Mouse (Mus musculus): ENCODE results near the gene Shisa3. TPM values are rescaled to one million over a fixed set of nuclear protein-coding genes. Genes with fewer than 3 reads are reported as not detected.

Gene Shisa3
- polyA plus RNA-seq, 1 experiment from 2014 or later, result 4.8 TPM

DNA sequence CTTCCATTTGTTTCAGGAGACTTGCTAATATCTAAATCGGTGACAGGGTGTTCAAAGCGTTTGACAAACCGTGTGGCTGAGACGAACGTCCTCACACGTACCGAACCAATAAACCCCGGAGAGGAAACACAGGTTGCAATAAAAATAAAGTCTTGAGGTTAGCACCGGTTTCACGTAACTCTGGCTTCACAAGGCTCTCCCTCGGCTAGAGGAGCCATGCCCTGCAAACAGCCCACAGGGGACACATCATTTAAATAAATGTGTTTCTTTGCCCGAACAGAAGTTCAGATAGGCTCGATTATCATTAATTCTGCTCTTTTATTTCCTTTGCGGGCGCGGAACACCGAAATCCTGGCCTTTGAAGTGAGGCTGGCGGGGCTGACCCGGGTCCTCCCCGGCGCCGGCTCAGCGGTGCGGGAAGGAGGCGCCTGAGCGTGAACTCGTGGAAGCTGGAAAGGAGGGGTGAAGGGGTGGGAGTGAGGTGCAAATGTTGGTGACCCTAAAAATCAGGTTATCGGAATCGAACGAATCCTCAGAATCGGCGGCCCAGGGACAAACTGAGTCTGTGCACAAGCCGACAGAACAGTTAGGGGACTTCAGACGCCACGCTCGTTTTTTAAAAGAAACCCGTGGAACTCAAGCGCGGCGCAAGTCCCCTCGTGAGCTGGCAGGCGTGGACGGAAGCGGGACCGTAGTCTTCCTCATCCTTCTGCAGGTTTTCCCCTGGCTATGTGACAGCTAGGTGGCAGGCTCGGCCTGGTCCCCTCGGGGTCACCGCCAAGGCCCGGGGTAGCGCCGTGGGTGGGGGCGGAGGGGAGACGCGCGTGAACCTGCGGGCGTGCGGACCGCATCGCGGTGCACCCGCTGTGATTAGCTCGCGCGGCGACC, 522 bp upstream of the Shisa3 start:
- Histone ChIP-seq H3K4me1 (peaks cover 64% of the 10 kb centered on the region), H3K36me3 (peaks cover 5% of the 10 kb centered on the region; the same call in 1 of the 2 replicates), H3K27me3 (ENCODE audit: low read depth, poor library complexity, severe bottlenecking) (peaks cover 49% of the 10 kb centered on the region), H3K27ac (peak overlapping the region; percentile 88), H3K4me3 (peak overlapping the region; percentile 68), H3K9me3 (replicated peaks) (no peaks in the 10 kb centered on the region)
- DNase-seq (ENCODE audit: low spot score), result peak; percentile 73
- under 1% methylated on average over 66 of the region's 66 CpGs for WGBS

DNA sequence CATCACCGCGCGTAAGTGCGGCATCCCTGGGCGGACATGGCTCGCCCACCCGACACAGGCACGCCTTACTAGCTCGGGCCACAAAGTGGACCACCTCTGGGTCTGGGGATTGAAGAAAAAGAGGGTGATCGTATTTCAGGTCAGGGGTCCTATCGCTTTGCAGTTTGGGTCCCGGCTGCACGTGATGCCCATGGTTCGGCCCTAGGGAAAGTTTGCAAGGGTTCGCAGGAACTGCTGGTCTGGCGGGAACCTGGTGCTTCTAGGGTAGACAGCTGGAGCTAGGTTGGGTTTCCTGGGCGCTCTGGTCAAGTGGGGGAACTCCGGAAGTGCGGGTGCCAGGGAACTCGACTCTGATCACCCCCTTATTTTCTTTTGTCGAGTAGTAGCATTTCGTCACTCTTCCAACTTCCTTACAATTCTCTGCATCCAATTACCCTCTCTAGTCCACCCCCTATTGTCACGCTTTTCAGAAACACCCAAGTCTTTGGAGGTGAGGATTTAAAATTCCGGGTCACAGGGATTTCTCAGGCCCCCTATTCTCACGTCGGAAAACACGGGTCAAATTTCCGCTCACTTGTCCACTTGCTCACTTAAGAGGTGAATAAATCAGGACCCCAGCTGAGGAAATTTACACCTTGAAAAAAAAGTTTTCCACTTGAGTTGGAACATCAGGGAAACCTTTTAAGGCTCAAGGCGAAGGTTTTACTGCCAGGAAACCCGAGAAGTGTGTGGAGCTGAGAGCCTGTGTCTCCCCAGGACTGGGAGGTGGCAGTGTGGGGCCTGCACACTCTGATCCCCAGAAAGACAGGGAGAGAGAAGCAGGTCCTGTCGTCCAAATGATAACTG, 1.2 kb downstream of the Shisa3 start:
- Histone ChIP-seq H3K27me3 (ENCODE audit: low read depth, poor library complexity, severe bottlenecking) (peaks cover 49% of the 10 kb centered on the region), H3K4me1 (peaks cover 54% of the 10 kb centered on the region), H3K9me3 (replicated peaks) (no peaks in the 10 kb centered on the region), H3K27ac (peak overlapping the region; percentile 88), H3K36me3 (peaks cover 5% of the 10 kb centered on the region; the same call in 1 of the 2 replicates), H3K4me3 (peak overlapping the region; percentile 68)
- DNase-seq (ENCODE audit: low spot score), result peak; percentile 46
- under 1% methylated on average over 31 of the region's 31 CpGs for WGBS

DNA sequence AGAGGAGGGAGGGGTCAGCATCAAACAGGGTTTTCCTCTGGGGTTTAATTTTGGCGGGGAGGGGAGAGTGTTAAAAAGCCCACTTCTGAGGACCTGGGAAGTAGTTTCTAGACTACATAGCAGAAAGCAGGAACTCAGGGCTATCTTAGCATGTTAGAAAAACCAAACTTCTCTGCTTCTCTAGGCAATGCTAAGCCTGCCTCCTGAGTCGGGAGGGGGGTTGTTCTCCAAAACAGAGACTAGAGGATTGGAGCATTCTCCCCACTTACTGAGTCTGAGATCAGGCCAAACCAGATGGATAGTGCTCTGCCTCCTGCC, 1.8 kb downstream of the Shisa3 start:
- Histone ChIP-seq H3K4me3 (peak overlapping the region; percentile 68), H3K27me3 (ENCODE audit: low read depth, poor library complexity, severe bottlenecking) (peaks cover 48% of the 10 kb centered on the region), H3K27ac (peak overlapping the region; percentile 88; the same call in 1 of the 2 replicates), H3K4me1 (peaks cover 53% of the 10 kb centered on the region), H3K36me3 (peaks cover 5% of the 10 kb centered on the region; the same call in 1 of the 2 replicates), H3K9me3 (replicated peaks) (no peaks in the 10 kb centered on the region)
- 5% methylated on average over 2 of the region's 2 CpGs for WGBS
- no peak for DNase-seq (ENCODE audit: low spot score)

DNA sequence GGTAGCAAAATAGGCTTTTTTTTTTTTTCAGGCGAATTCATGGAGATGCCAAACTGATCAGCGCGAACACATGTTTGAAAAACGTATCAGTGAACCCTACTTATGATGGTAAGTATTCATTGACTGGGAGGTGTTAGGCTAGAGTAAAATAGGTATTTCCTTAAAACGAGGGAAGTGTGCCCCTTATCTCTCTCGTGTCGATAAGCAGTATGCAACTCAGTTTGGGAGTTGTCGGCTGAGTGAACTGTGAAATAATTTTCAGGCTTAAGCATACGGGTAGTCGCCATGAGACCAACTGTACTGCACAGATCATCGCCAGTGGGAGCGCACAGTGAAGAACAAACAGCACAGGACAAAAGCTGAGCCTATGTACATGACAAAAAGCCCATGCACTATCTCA, 13.5 kb downstream of the Shisa3 start:
- H3K27ac ChIP-seq, result no peak overlapping the region
- WGBS, result 93% methylated on average over 12 of the region's 12 CpGs
- DNase-seq (ENCODE audit: low spot score), result no peak
- H3K4me3 ChIP-seq, result no peak overlapping the region
- H3K4me1 ChIP-seq, result peaks cover 3% of the 10 kb centered on the region; the same call in 1 of the 2 replicates
- no peaks in the 10 kb centered on the region for H3K36me3 ChIP-seq
- no peaks in the 10 kb centered on the region for H3K9me3 ChIP-seq (replicated peaks)
- H3K27me3 ChIP-seq (ENCODE audit: low read depth, poor library complexity, severe bottlenecking), result no peaks in the 10 kb centered on the region

DNA sequence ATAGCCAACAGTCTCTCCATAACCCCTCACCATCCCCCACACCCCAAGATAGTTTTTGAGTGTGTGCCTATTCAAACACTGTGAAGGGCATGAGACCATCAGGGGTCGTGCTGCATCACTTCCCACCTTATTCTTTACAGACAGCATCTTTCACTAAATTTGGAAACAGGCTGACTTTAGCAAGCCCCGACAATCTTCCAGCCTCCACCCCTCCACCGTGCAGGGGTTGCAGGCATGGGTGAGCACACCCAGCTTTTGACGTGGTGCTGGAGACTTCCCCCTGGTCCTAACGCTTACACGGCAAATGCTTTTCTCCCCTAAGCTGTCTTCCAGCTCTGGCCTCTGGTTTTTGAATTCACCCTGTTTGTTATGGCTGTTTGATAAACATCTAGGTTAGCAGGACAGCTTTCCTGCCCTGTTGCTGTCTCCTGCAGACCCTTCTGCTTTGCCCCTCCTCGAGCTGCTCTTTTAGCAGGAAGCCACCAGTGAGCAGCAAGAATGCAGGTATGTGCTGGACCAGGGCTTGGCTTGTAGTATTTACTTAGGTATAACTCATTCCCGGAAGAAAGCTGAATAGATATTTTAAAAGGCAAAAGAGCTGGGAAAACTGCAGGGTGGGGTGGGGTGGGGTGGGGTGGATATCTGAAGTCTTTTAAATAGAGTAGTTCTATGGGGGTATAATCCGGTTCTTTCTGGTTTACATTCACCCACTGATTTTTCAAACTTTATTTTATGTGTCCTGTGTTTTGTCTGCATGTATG, 20.7 kb downstream of the Shisa3 start:
- Histone ChIP-seq H3K27ac (no peak overlapping the region), H3K27me3 (ENCODE audit: low read depth, poor library complexity, severe bottlenecking) (no peaks in the 10 kb centered on the region), H3K4me3 (no peak overlapping the region), H3K9me3 (replicated peaks) (no peaks in the 10 kb centered on the region), H3K36me3 (no peaks in the 10 kb centered on the region), H3K4me1 (peaks cover 4% of the 10 kb centered on the region)
- WGBS, result 75% methylated on average over 9 of the region's 9 CpGs
- DNase-seq (ENCODE audit: low spot score), result peak; percentile 26

DNA sequence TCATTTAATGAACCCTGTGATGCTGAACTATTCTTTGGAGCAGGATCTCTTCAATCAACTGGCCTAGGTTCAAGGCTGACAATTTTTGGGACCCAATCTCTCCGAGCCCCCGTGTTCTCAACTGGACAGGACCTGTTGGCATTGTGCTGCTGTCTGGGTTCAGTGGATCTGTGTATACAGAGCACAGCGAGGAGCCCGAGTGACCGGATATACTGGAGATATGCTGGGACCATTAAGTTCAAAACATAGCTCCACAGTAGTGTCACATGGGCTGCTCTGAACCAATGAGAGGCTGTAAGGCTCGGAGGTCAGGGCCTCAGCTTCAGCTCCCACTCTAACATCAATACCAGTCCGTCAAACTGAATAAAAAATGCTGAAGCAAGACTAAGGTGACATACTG, 21.8 kb downstream of the Shisa3 start:
- Histone ChIP-seq H3K4me1 (peaks cover 14% of the 10 kb centered on the region), H3K27ac (no peak overlapping the region), H3K4me3 (no peak overlapping the region), H3K27me3 (ENCODE audit: low read depth, poor library complexity, severe bottlenecking) (peaks cover 9% of the 10 kb centered on the region; the same call in 1 of the 2 replicates), H3K9me3 (replicated peaks) (no peaks in the 10 kb centered on the region), H3K36me3 (no peaks in the 10 kb centered on the region)
- peak; percentile 28 for DNase-seq (ENCODE audit: low spot score)
- 85% methylated on average over 7 of the region's 7 CpGs for WGBS

DNA sequence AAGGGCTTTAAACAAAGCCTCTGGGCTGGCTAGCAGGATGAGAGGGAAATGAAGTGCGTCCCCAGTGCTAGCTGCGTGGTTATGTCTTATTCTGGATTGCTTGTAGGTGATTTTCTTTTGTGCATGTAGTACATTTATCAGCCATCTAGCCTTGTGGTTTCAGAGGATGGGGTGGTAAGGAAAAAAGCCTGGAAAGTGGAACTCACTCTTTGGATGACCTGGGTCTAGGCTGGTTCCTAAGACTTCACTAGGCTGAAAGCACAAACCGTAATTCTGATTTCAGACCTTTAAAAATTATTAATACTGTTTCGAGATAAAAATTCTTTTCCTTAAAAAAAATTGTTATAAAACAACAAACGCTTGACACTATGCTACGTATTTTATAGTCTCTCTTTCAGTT, 22.2 kb downstream of the Shisa3 start:
- no peak overlapping the region for H3K4me3 ChIP-seq
- WGBS, result 93% methylated on average over 6 of the region's 6 CpGs
- no peak overlapping the region for H3K27ac ChIP-seq
- DNase-seq (ENCODE audit: low spot score), result no peak
- peaks cover 11% of the 10 kb centered on the region; the same call in 1 of the 2 replicates for H3K27me3 ChIP-seq (ENCODE audit: low read depth, poor library complexity, severe bottlenecking)
- no peaks in the 10 kb centered on the region for H3K36me3 ChIP-seq
- H3K4me1 ChIP-seq, result peaks cover 16% of the 10 kb centered on the region
- no peaks in the 10 kb centered on the region for H3K9me3 ChIP-seq (replicated peaks)

DNA sequence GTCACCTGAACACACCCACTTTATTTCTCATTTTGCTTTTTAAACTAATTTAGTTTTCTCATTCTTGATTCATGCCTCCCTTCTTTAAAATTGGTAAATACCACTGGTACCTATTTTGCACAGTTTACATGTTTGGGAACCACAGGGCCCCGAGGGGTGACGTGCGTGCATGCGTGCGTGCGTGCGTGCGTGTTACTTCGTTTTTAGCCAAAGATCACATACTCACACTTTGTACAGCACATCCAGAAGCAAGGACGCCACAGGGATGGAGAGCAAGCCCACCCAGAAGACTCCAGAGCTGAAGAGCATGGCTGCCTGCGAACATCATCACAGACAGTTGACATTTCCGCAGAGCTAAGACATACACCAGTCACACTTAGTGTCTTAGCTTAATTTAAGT, 23.6 kb downstream of the Shisa3 start:
- no peaks in the 10 kb centered on the region for H3K9me3 ChIP-seq (replicated peaks)
- H3K4me1 ChIP-seq, result peaks cover 16% of the 10 kb centered on the region
- peaks cover 11% of the 10 kb centered on the region; the same call in 1 of the 2 replicates for H3K27me3 ChIP-seq (ENCODE audit: low read depth, poor library complexity, severe bottlenecking)
- no peak overlapping the region for H3K27ac ChIP-seq
- WGBS, result 94% methylated on average over 12 of the region's 12 CpGs
- H3K4me3 ChIP-seq, result no peak overlapping the region
- DNase-seq (ENCODE audit: low spot score), result peak; percentile 23
- no peaks in the 10 kb centered on the region for H3K36me3 ChIP-seq

DNA sequence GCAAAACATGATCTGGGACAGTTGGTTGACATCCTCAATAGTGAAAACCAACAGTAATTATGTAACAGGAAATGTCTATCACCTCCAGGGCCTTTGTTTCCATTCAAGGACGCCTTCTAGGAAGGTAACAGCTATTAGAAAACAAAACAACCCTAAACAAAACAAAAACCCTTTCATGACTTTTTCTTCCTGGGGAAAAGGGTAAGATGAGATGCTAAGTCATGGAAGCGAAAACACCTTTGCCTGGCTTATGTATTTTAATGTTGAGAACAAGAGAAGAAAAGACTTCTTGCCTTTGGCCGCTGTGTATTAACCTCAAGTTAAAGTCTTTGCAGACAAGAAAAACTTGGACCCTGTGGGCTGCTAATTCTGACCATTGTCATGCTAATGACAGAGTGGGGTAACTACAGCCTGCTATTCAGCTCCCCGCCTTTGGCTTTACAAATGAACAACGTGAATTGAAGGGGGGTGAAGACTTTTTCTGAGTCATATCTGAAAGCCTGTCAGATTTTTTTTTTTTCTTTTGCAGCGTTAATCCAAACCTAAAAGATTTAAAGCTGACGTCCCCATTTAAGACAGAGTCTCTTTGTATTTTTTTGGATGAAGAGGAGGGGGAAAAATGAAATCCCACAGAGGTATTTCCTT, 25.6 kb downstream of the Shisa3 start:
- no peak overlapping the region for H3K4me3 ChIP-seq
- 27% methylated on average over 7 of the region's 7 CpGs for WGBS
- peak overlapping the region; percentile 56; the same call in 1 of the 2 replicates for H3K27ac ChIP-seq
- no peaks in the 10 kb centered on the region for H3K36me3 ChIP-seq
- DNase-seq (ENCODE audit: low spot score), result peak; percentile 27
- H3K4me1 ChIP-seq, result peaks cover 25% of the 10 kb centered on the region
- H3K27me3 ChIP-seq (ENCODE audit: low read depth, poor library complexity, severe bottlenecking), result peaks cover 12% of the 10 kb centered on the region
- no peaks in the 10 kb centered on the region for H3K9me3 ChIP-seq (replicated peaks)

DNA sequence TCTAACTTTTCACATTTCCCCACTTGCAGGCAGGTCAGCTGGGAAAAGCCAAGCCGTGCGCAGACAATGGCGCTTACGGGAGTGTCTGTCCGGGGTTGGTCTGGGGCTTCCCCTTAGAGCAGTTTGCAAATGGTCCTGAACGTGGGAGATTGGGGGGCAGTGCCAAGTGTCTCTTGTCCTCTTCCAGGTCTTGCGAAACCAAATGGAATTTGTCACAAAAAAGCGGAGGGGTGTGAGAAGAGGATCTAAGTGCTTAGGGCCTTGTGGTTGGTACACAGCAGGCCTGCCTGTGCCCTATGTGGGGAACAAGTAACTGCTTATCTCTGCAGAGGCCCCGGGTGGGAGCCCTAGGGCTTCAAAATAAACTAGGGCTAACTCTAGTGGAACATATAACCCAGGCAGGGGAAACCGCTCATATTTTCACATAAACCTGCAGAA, 26.2 kb downstream of the Shisa3 start:
- Histone ChIP-seq H3K4me1 (peaks cover 31% of the 10 kb centered on the region), H3K4me3 (no peak overlapping the region), H3K9me3 (replicated peaks) (no peaks in the 10 kb centered on the region), H3K27ac (peak overlapping the region; percentile 56; the same call in 1 of the 2 replicates), H3K36me3 (no peaks in the 10 kb centered on the region), H3K27me3 (ENCODE audit: low read depth, poor library complexity, severe bottlenecking) (peaks cover 17% of the 10 kb centered on the region)
- DNase-seq (ENCODE audit: low spot score), result peak; percentile 40
- 20% methylated on average over 10 of the region's 10 CpGs for WGBS

DNA sequence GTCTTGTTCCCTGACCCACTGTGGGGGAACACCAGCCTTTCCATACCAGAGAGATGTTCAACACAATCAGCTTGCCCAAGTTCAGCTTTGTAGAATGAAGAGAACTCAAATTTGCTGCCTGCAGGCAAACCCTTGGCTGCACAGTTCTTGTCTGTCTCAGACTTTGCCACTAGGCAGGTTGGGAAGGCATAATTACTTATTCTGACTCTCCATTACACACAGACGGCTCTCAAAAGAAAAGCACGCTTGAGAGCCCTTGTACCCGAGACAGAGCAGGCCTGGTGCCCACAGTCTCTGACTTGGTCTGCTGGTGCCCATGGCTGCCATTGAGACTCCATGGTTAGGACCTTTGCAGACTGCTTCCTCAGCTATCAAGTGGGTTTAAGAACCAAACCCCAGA, 26.7 kb downstream of the Shisa3 start:
- Histone ChIP-seq H3K4me3 (no peak overlapping the region), H3K27ac (peak overlapping the region; percentile 56; the same call in 1 of the 2 replicates), H3K36me3 (no peaks in the 10 kb centered on the region), H3K9me3 (replicated peaks) (no peaks in the 10 kb centered on the region), H3K27me3 (ENCODE audit: low read depth, poor library complexity, severe bottlenecking) (peaks cover 17% of the 10 kb centered on the region), H3K4me1 (peaks cover 36% of the 10 kb centered on the region)
- DNase-seq (ENCODE audit: low spot score), result peak; percentile 29
- 61% methylated on average over 3 of the region's 3 CpGs for WGBS
